Mouse (Mus musculus) bone marrow, adult 2 months (tissue): ENCODE results near the gene Mertk.

Experiments
- CTCF ChIP-seq: fragments of 200-500 bp; IDR thresholded peaks from 2 replicates; pipeline ENCODE4 v1.5.1; 2011; ENCODE audit warnings: low read length, control low read depth; ENCODE audit not compliant: control insufficient read depth, insufficient read depth
- POLR2A ChIP-seq: fragments of 200-500 bp; IDR thresholded peaks from 2 replicates; pipeline ENCODE4 v1.6.1; 2011; ENCODE audit warnings: low read depth, mild to moderate bottlenecking, control low read depth, low read length, borderline replicate concordance; ENCODE audit not compliant: control insufficient read depth

DNA sequence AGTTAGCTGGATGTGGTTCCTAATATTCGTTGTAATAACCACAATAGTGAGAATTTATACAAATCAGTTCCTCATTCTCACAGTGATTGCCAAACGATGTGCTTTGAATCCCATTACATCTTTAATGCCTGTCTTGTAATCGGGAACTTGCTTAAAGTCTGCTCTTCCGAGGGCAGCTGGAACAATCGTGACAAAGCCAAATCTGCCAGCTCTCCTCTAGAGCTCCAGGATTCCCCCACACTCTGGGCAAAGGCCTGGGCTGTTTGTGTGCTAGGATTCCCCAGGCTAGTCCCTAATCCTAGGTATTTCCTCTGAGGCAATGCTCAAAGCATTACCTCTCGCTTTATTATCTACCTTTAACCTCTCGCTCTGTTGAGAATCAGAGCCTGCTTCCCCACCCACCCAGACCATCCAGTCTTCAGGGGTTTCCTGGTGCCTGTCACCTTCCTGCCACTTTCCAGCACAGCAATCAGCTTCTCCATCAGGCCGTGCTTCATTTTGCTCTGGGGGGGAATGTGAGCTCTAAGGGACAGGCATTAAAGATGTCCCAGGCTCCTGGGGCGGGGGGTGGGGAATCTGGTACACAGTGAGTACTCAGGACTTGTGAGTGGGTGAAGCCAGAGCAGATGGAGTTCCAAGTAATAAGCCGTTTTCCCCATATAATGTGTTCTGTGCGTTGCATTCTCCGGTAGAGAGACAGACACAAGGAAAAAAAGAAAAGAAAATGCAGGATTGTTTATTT is 47.3 kb downstream of the Mertk start:
- no peak for TF ChIP-seq CTCF
- no peak for TF ChIP-seq POLR2A
